Mouse (Mus musculus) C2C12 (cell line): Measurements from ENCODE around the gene Mkrn2os.

Source experiments
- CEBPB ChIP-seq: IDR thresholded peaks from one replicate; pipeline ENCODE4 v1.6.1; 2011; ENCODE audit warnings: low read depth, mild to moderate bottlenecking, control low read depth, moderate library complexity
- CTCF ChIP-seq: IDR thresholded peaks from one replicate; pipeline ENCODE4 v1.5.1; 2011; ENCODE audit not compliant: control insufficient read depth, insufficient read depth, insufficient read length
- FOSL1 ChIP-seq: IDR thresholded peaks from one replicate; pipeline ENCODE4 v1.8.0; 2011; ENCODE audit warnings: mild to moderate bottlenecking, low read length; ENCODE audit not compliant: poor library complexity, insufficient read depth, severe bottlenecking
- MAX ChIP-seq: IDR thresholded peaks from one replicate; pipeline ENCODE4 v1.6.1; 2011; ENCODE audit warnings: mild to moderate bottlenecking, control low read depth
- MYOG ChIP-seq: IDR thresholded peaks from one replicate; pipeline ENCODE4 v1.6.1; 2011; ENCODE audit not compliant: control insufficient read depth, insufficient read length; ENCODE audit errors: extremely low read depth
- USF1 ChIP-seq: IDR thresholded peaks from one replicate; pipeline ENCODE4 v1.6.1; 2011; ENCODE audit warnings: low read depth, mild to moderate bottlenecking, control low read depth, moderate library complexity

DNA sequence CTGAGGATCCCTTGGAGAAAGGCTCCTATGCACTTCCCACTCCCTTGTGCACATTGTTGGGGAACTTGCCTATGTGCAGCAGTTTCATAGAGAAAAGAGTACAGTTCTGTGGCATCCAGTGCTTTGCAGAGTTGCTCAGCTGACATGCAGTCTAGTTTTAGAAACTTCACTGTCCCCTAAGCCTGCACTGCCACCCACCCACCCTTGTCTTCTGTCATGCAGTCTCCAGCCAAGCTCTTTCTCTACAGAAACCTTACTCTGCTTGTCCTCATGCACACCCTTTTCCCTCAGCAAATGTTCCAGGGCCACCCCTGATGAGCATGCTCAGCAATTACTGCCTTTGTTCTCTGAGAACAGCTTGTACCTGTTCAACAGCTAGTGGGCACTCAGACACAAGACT is 21.4 kb upstream of the Mkrn2os start:
- TF ChIP-seq USF1 (no peak), CTCF (no peak), MYOG (no peak), FOSL1 (no peak), CEBPB (no peak), MAX (no peak)
